Mouse (Mus musculus) liver, embryonic 15.5 days (tissue): ENCODE results near the gene Psmd6. TPM values are rescaled to one million over a fixed set of nuclear protein-coding genes. Genes with fewer than 3 reads are reported as not detected.

Experiments
- ATAC-seq: fragments of 200-750 bp; cut with Nextera tagmentation; 2 replicates; pipeline ENCODE4 v1.8.0; 2017; ENCODE audit warnings: moderate number of reproducible peaks, mild to moderate bottlenecking, moderate library complexity; ENCODE audit not compliant: insufficient read depth
- H3K27ac ChIP-seq: fragments of 300-500 bp; sonication (generic); replicated peaks from 2 replicates; pipeline ENCODE4 v1.5.1; 2015; ENCODE audit warnings: mild to moderate bottlenecking, inconsistent platforms
- H3K27me3 ChIP-seq: fragments of 300-500 bp; sonication (generic); 2 replicates; pipeline ENCODE4 v1.6.1; 2015; ENCODE audit warnings: mild to moderate bottlenecking, inconsistent platforms
- H3K36me3 ChIP-seq: fragments of 300-500 bp; sonication (generic); replicated peaks from 2 replicates; pipeline ENCODE4 v1.6.1; 2015; ENCODE audit warnings: moderate library complexity, mild to moderate bottlenecking, inconsistent platforms
- H3K4me1 ChIP-seq: fragments of 300-500 bp; sonication (generic); replicated peaks from 2 replicates; pipeline ENCODE4 v1.6.1; 2015; ENCODE audit warnings: inconsistent platforms
- H3K4me2 ChIP-seq: fragments of 300-500 bp; sonication (generic); 2 replicates; pipeline ENCODE4 v1.6.1; 2015; ENCODE audit warnings: moderate library complexity, mild to moderate bottlenecking, inconsistent platforms
- H3K4me3 ChIP-seq: fragments of 300-500 bp; sonication (generic); replicated peaks from 2 replicates; pipeline ENCODE4 v1.5.1; 2015; ENCODE audit warnings: mild to moderate bottlenecking, inconsistent platforms
- H3K9ac ChIP-seq: fragments of 300-500 bp; sonication (generic); 2 replicates; pipeline ENCODE4 v1.6.1; 2015; ENCODE audit warnings: moderate library complexity, mild to moderate bottlenecking, inconsistent platforms
- H3K9me3 ChIP-seq: fragments of 300-500 bp; sonication (generic); replicated peaks from 2 replicates; pipeline ENCODE4 v1.6.1; 2016; ENCODE audit warnings: inconsistent platforms
- WGBS: fragments of 180-500 bp; shearing (Covaris S2); methylation state at CpG from one replicate; pipeline ENCODE4 v1.1.7; 2015; ENCODE audit warnings: mixed read lengths; ENCODE audit not compliant: insufficient replicate concordance; 5-methylcytosine and 5-hydroxymethylcytosine counted together
- polyA plus RNA-seq: library from polyadenylated mRNA; unstranded; fragments of >200 nt; fragmentation: Nextera tagmentation; extraction: Ambion mirVana; gene quantifications from 2 replicates; pipeline ENCODE4 v1.2.1, GENCODE M21; 2015

Gene Psmd6
- polyA plus RNA-seq, 1 experiment from 2014 or later: 116 TPM

DNA sequence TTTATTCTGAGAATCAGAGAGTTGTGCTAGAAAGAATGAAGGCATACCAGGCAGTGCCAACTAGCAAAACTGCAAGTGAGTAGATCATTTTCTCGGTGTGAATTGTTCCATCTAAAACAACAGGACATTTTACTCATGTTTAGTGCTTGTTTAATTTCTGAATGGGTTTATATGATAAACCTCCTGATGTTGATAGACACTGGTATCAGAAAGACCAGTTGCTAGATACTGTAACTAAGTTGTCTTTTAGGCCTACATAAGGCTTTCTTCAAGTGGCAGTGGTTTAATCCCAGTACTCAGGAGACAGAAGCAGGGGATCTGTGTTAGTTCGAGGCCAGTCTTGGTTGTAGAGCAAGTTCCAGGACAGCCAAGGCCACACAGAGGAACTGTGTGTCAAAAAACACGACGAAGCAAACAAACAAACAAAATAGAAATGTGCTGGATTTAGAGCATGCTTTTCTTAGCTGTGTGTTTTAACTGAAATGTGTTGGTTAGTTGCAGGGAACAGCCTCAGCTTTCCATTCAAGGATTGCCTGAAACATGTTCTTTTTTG lies 34.0 kb downstream of the Psmd6 start:
- H3K27ac ChIP-seq: no peak overlapping the region
- no peaks in the 10 kb centered on the region for H3K27me3 ChIP-seq
- no peak overlapping the region for H3K4me3 ChIP-seq
- no peak overlapping the region for H3K9ac ChIP-seq
- H3K4me1 ChIP-seq: peaks cover 18% of the 10 kb centered on the region
- H3K36me3 ChIP-seq: peaks cover 15% of the 10 kb centered on the region; the same call in 1 of the 2 replicates
- H3K9me3 ChIP-seq: no peaks in the 10 kb centered on the region
- no peak for ATAC-seq
- H3K4me2 ChIP-seq: no peak overlapping the region
- WGBS: 43% methylated on average over 4 of the region's 4 CpGs

DNA sequence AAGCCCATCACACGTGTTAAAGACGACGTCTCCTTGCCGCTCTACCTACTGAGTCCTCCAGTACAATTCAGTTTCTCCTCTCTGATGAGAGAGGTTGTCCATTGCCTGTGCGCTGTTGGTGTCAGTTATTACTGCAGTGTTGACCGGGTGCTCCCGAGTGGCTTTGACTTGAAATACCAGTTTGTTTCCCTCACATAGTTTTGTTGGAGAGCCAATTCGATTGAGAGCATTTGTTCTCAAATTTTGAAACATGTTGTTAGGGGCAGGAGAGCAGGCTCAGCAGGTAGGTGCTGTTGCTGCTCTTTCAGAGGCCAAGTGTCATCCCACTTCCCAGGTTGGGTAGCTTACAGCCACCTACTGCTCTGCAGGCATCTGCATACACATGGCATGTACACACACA lies 37.0 kb downstream of the Psmd6 start:
- WGBS: 83% methylated on average over 8 of the region's 8 CpGs
- no peaks in the 10 kb centered on the region for H3K27me3 ChIP-seq
- H3K36me3 ChIP-seq: no peaks in the 10 kb centered on the region
- H3K4me3 ChIP-seq: no peak overlapping the region
- H3K9ac ChIP-seq: no peak overlapping the region
- H3K4me2 ChIP-seq: no peak overlapping the region
- no peak for ATAC-seq
- no peaks in the 10 kb centered on the region for H3K9me3 ChIP-seq
- H3K27ac ChIP-seq: no peak overlapping the region
- peaks cover 24% of the 10 kb centered on the region for H3K4me1 ChIP-seq

DNA sequence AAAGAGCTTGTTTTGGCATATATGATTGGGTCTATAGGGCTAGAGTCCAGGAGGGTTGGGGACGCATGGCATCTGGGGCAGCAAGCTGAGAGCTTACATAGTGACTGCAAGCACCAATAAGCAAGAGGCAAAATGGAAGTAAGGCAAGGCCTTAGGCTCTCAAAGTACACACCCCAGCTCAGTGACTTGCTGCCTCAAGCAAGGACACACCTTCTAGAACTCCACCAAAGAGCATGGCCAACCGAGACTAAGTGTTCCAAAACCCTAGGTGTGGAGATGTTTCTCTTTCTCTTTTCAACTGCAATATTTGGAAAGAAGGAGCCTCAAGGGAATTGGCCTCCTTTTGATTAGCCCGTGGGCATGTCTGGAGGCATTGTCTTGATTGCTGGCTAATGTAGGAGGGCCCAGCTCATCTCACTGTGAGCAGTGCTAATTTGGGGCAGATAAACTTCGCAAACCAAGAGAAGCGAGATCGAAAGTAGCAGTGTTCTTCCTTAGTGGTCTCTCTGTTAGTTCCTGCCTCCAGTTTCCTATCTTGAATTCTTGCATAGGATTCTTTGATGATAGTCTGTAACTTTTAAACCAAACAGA lies 40.1 kb downstream of the Psmd6 start:
- Histone ChIP-seq H3K9ac (no peak overlapping the region), H3K4me2 (no peak overlapping the region), H3K4me1 (peaks cover 6% of the 10 kb centered on the region; the same call in 1 of the 2 replicates), H3K27ac (no peak overlapping the region), H3K9me3 (no peaks in the 10 kb centered on the region), H3K27me3 (no peaks in the 10 kb centered on the region), H3K4me3 (no peak overlapping the region), H3K36me3 (no peaks in the 10 kb centered on the region)
- no peak for ATAC-seq
- 53% methylated on average over 6 of the region's 6 CpGs for WGBS

DNA sequence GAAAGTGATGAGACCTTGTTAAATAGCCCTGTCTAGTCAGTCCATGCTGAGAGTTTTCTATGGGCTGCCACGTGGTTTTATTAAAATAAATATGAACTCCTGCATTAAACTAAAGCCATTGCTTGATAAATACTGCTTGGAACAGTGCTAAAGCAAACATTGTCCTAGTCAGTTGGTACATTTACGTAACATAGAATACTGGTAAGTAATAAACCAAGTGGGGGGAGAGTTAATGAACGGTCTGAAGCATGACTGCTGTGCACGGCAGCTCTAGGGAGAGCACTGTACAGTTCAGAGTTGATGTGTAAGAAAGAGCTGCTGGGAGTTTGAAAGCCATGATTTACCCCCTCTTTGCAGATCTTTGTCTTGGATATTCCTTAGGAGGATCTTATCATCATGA lies 49.3 kb downstream of the Psmd6 start:
- H3K4me1 ChIP-seq: peaks cover 24% of the 10 kb centered on the region
- H3K36me3 ChIP-seq: no peaks in the 10 kb centered on the region
- H3K27ac ChIP-seq: no peak overlapping the region
- no peaks in the 10 kb centered on the region for H3K27me3 ChIP-seq
- 61% methylated on average over 4 of the region's 4 CpGs for WGBS
- no peak for ATAC-seq
- H3K4me2 ChIP-seq: no peak overlapping the region
- no peaks in the 10 kb centered on the region for H3K9me3 ChIP-seq
- no peak overlapping the region for H3K4me3 ChIP-seq
- H3K9ac ChIP-seq: no peak overlapping the region

DNA sequence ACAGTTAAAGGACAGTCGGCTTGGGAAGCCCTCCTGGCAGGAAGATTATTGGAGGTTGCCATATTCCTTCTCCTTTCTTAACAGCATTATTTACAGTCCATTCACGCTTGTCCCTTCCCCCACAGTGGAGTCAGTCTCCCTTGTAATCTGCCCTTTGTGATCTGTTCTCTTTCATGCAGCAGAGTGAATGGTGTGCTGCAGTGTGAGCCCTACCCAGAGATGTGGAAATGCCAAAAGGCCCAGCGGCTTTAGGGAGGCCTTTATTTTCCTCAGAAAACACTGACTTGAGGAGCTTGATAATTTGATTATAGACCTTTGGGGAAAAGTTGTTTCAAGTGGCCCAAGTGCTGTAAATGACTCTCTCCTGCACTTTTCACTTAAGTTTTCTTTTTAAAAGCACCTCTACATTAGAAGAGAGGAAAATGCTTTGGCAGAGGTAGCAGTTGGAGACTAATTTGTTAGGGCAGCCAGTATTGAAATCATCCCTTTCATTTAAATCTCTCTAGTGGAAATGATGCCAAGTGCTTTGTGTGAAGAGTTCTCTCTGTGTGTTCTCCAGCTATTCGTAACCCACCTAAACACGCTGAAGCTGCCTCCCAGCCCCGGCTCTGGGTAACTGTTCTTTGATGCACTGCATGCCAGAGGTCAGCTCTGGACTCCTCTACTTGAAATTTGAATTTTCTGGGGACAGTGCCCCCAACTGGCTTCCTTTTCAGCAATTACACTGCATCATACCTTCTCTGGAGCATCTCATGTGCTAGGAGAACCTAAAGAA lies 50.1 kb downstream of the Psmd6 start:
- ATAC-seq: no peak
- H3K27ac ChIP-seq: 0 out of 2 replicates have a peak overlapping the region, but pooled peaks have one; percentile 33
- no peaks in the 10 kb centered on the region for H3K36me3 ChIP-seq
- no peak overlapping the region for H3K4me3 ChIP-seq
- 59% methylated on average over 6 of the region's 6 CpGs for WGBS
- no peaks in the 10 kb centered on the region for H3K27me3 ChIP-seq
- no peak overlapping the region for H3K4me2 ChIP-seq
- H3K4me1 ChIP-seq: peaks cover 31% of the 10 kb centered on the region
- H3K9ac ChIP-seq: no peak overlapping the region
- H3K9me3 ChIP-seq: no peaks in the 10 kb centered on the region

DNA sequence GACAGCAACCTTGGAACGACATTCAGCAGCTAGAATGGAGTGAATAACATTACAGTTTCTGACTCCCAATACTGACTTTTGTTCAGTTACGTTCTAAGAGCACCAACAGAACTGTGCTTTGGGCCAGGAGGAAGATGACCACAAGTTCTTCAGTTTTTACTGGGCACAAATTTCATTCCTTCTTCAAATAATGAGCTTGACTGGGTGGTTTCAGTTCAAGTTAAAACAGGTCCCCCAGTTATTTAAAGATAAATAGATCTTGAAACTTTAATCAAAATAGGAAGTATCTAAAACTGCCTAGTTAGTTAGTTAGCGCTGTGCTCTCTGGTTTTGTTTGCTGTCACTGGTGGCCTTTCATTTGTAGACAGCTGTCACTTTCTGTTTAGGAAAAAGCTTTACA lies 52.2 kb downstream of the Psmd6 start:
- H3K36me3 ChIP-seq: no peaks in the 10 kb centered on the region
- ATAC-seq: no peak
- peaks cover 44% of the 10 kb centered on the region for H3K4me1 ChIP-seq

DNA sequence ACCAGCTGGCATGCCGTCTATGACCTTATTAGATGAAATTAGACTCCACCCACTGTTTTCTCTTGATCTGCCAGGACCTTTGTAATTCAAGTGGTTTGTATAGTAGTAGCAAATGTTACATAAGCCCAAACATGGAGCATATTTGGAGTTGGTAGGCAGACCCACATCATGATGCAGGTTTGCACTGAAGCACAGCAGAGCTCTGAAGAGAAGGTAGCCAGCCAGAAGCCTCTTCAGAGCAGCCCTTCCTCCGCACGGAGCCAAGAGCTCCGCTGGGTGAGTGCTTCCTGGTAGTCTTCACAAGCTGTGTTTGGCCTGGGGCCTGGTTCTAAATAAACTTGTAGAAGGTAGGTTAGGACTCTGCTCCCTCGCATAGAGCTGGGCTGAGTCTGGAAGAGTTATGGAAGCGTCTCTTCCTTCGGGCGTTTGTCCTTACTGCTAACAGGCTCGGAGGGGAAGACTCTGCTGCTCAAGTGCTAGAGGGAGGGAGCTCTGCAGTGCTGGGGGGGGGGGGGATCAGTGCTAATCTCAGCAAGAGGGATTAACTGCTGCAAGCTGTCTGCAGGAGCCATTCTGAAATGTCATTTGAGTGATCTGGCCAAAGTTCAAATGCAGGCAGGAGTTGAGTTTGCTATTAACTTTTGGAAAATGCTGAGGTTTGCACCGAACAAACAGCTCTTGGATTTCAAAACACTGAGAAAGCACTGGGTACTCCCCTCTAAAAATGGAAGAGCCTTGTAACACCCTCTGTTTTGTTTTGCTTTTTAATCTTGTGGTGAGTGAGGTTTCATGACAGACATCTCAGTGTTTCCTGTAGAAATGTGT lies 52.9 kb downstream of the Psmd6 start:
- ATAC-seq: peak; percentile 65
- WGBS: 9% methylated on average over 10 of the region's 10 CpGs

More for the DNA sequence above, 52.2 kb downstream of the Psmd6 start:
- 31% methylated on average over 3 of the region's 3 CpGs for WGBS
- no peak overlapping the region for H3K9ac ChIP-seq
- no peak overlapping the region for H3K4me3 ChIP-seq
- no peaks in the 10 kb centered on the region for H3K27me3 ChIP-seq
- H3K9me3 ChIP-seq: no peaks in the 10 kb centered on the region
- peak overlapping the region; percentile 52 for H3K4me2 ChIP-seq
- H3K27ac ChIP-seq: peak overlapping the region; percentile 71

DNA sequence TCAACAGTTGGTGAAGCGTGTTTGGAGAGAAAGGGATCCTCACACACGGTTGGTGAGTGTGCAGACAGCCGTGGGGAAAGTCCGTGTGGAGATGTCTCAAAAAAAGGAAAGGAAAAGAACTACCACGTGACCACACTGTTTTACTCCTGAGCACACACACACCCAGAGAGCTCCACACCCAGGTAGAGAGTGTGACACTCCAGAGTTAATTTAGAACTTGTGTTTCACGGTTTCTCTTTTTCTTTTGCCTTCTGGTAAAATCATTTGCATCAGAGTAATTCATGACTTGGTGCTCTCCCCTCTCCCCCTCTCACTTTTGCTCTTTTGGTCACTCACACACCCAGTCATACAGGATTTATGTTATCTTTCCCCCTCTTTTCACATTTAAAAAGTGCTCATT lies 54.5 kb downstream of the Psmd6 start:
- H3K36me3 ChIP-seq: no peaks in the 10 kb centered on the region
- H3K4me2 ChIP-seq: no peak overlapping the region
- H3K4me1 ChIP-seq: peaks cover 39% of the 10 kb centered on the region
- no peaks in the 10 kb centered on the region for H3K27me3 ChIP-seq
- H3K9me3 ChIP-seq: no peaks in the 10 kb centered on the region
- no peak overlapping the region for H3K27ac ChIP-seq
- no peak overlapping the region for H3K9ac ChIP-seq
- ATAC-seq: no peak
- WGBS: 34% methylated on average over 6 of the region's 6 CpGs
- no peak overlapping the region for H3K4me3 ChIP-seq

More for the DNA sequence above, 52.9 kb downstream of the Psmd6 start:
- no peaks in the 10 kb centered on the region for H3K36me3 ChIP-seq
- H3K9me3 ChIP-seq: no peaks in the 10 kb centered on the region
- peak overlapping the region; percentile 71 for H3K27ac ChIP-seq
- peaks cover 41% of the 10 kb centered on the region for H3K4me1 ChIP-seq
- peak overlapping the region; percentile 52 for H3K4me2 ChIP-seq
- no peaks in the 10 kb centered on the region for H3K27me3 ChIP-seq
- 0 out of 2 replicates have a peak overlapping the region, but pooled peaks have one; percentile 3 for H3K9ac ChIP-seq
- H3K4me3 ChIP-seq: peak overlapping the region; percentile 15

DNA sequence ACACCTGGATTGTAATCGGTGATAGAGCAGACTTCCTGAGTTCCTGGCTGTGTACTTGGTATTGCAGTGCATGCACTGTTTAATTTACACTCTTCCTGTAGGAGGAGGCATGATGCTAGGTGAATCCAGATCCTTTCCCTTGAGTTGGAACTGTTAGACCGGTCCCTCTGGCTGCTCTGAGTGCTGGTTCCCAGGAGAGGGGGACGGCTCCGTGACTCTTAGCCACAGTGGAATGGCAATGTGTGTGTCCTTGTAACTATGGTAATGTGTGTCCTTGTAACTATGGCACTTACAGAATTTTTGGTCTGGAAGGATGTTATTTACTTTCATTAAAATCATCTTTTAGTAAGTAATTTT lies 55.7 kb downstream of the Psmd6 start:
- Histone ChIP-seq H3K27me3 (no peaks in the 10 kb centered on the region), H3K36me3 (no peaks in the 10 kb centered on the region), H3K4me2 (no peak overlapping the region), H3K4me3 (no peak overlapping the region), H3K9ac (no peak overlapping the region), H3K9me3 (no peaks in the 10 kb centered on the region), H3K27ac (0 out of 2 replicates have a peak overlapping the region, but pooled peaks have one; percentile 24), H3K4me1 (peaks cover 39% of the 10 kb centered on the region)
- ATAC-seq: no peak
- 39% methylated on average over 4 of the region's 4 CpGs for WGBS

DNA sequence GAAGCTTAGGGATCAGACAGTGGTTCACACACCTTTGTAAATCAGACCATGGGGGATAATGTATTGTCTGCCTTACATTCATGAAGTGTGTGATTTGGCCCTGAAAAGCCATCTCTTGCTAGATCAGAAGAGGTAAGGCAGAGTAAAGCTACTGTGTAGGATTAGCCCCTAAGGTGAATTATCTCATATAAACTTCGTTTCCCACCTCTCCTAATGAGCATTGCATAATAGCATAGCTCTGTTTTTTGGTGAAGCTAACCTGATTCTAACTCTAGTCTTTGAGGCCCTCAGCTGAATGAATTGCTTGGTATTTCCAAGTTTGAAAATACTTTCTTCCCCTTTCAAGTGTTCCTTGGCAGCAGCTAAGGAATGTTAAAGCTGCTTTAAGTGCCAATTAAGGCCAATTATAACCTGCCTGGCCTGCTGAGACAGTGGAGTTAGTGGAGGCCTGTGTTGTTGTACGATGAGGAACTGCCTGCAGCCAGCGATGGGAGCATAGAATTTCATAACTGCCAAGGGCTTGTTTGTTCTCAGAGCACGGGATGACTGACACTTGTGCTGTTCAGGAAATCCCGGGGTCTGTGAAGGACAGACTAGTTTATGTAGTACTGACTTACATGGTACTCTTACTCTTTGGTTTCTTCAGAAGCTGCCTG lies 56.2 kb downstream of the Psmd6 start:
- Histone ChIP-seq H3K9me3 (no peaks in the 10 kb centered on the region), H3K27ac (0 out of 2 replicates have a peak overlapping the region, but pooled peaks have one; percentile 24), H3K4me1 (peaks cover 39% of the 10 kb centered on the region), H3K4me2 (no peak overlapping the region), H3K27me3 (no peaks in the 10 kb centered on the region), H3K9ac (no peak overlapping the region), H3K36me3 (no peaks in the 10 kb centered on the region), H3K4me3 (no peak overlapping the region)
- WGBS: 10% methylated on average over 5 of the region's 5 CpGs
- ATAC-seq: no peak
